Mouse (Mus musculus) liver, embryonic 13.5 days (tissue): ENCODE measurements around the gene Tns4. TPM values are rescaled to one million over a fixed set of nuclear protein-coding genes. Genes with fewer than 3 reads are reported as not detected.

Experiments used
- ATAC-seq: fragments of 200-750 bp; cut with Nextera tagmentation; 2 replicates; pipeline ENCODE4 v1.8.0; 2017; ENCODE audit warnings: low read depth, mild to moderate bottlenecking, moderate number of reproducible peaks, moderate library complexity
- DNase-seq: peaks from one replicate; pipeline ENCODE4 v3.0.0; 2022
- H3K27ac ChIP-seq: fragments of 300-500 bp; sonication (generic); 2 replicates; pipeline ENCODE4 v1.5.1; 2015; ENCODE audit warnings: moderate library complexity, mild to moderate bottlenecking, inconsistent platforms
- H3K27me3 ChIP-seq: fragments of 300-500 bp; sonication (generic); 2 replicates; pipeline ENCODE4 v1.6.1; 2015; ENCODE audit warnings: mild to moderate bottlenecking, inconsistent platforms
- H3K36me3 ChIP-seq: fragments of 300-500 bp; sonication (generic); 2 replicates; pipeline ENCODE4 v1.6.1; 2015; ENCODE audit warnings: mild to moderate bottlenecking, inconsistent platforms
- H3K4me1 ChIP-seq: fragments of 300-500 bp; sonication (generic); replicated peaks from 2 replicates; pipeline ENCODE4 v1.6.1; 2015; ENCODE audit warnings: inconsistent platforms
- H3K4me2 ChIP-seq: fragments of 300-500 bp; sonication (generic); 2 replicates; pipeline ENCODE4 v1.6.1; 2015; ENCODE audit warnings: inconsistent platforms, mild to moderate bottlenecking, moderate library complexity
- H3K4me3 ChIP-seq: fragments of 300-500 bp; sonication (generic); replicated peaks from 2 replicates; pipeline ENCODE4 v1.5.1; 2015; ENCODE audit warnings: mild to moderate bottlenecking, inconsistent platforms
- H3K9ac ChIP-seq: fragments of 300-500 bp; sonication (generic); 2 replicates; pipeline ENCODE4 v1.6.1; 2015; ENCODE audit warnings: mild to moderate bottlenecking, inconsistent platforms
- H3K9me3 ChIP-seq: fragments of 300-500 bp; sonication (generic); replicated peaks from 2 replicates; pipeline ENCODE4 v1.6.1; 2016; ENCODE audit warnings: inconsistent platforms
- WGBS: fragments of 180-500 bp; shearing (Covaris S2); methylation state at CpG from one replicate; pipeline ENCODE4 v1.1.7; 2015; ENCODE audit not compliant: insufficient replicate concordance; 5-methylcytosine and 5-hydroxymethylcytosine counted together
- polyA plus RNA-seq: library from polyadenylated mRNA; unstranded; fragments of >200 nt; fragmentation: Nextera tagmentation; extraction: Ambion mirVana; gene quantifications from 2 replicates; pipeline ENCODE4 v1.2.1, GENCODE M21; 2015

The Tns4 gene
- polyA plus RNA-seq, 1 experiment from 2014 or later, result 0.32 TPM

- 3% methylated on average over 12 of the region's 12 CpGs for WGBS
- Histone ChIP-seq H3K4me2 (peak overlapping the region; percentile 63), H3K27me3 (peaks cover 60% of the 10 kb centered on the region), H3K9me3 (no peaks in the 10 kb centered on the region), H3K36me3 (peaks cover 13% of the 10 kb centered on the region; the same call in 1 of the 2 replicates), H3K4me3 (peak overlapping the region; percentile 65), H3K4me1 (peaks cover 62% of the 10 kb centered on the region), H3K27ac (peak overlapping the region; percentile 78), H3K9ac (peak overlapping the region; percentile 73)
- DNase-seq (no peak), ATAC-seq (no peak)
Measured at GRCm38 (mm10) chr11:99042834-99043431, 46.2 kb downstream of the Tns4 start.

GRCm38 (mm10) chr11:99041841-99042780 lies 47.0 kb downstream of the Tns4 start:
- ATAC-seq, result no peak
- no peak for DNase-seq
- 7% methylated on average over 16 of the region's 16 CpGs for WGBS
- H3K4me1 ChIP-seq, result peaks cover 60% of the 10 kb centered on the region
- peaks cover 60% of the 10 kb centered on the region for H3K27me3 ChIP-seq
- peaks cover 4% of the 10 kb centered on the region; the same call in 1 of the 2 replicates for H3K36me3 ChIP-seq
- peak overlapping the region; percentile 63 for H3K4me2 ChIP-seq
- no peaks in the 10 kb centered on the region for H3K9me3 ChIP-seq
- H3K9ac ChIP-seq, result peak overlapping the region; percentile 73
- H3K27ac ChIP-seq, result peak overlapping the region; percentile 78
- H3K4me3 ChIP-seq, result peak overlapping the region; percentile 65

- DNase-seq (no peak), ATAC-seq (peak; percentile 24; the same call in 1 of the 2 replicates)
- peaks cover 59% of the 10 kb centered on the region for H3K4me1 ChIP-seq
- under 1% methylated on average over 61 of the region's 63 CpGs for WGBS
- H3K4me2 ChIP-seq, result peak within 1 kb of the TSS; percentile 63
- no peaks in the 10 kb centered on the region for H3K9me3 ChIP-seq
- H3K4me3 ChIP-seq, result peak within 1 kb of the TSS; percentile 65
- H3K36me3 ChIP-seq, result no peaks in the 10 kb centered on the region; the same call in 1 of the 2 replicates
- H3K9ac ChIP-seq, result peak within 1 kb of the TSS; percentile 73
- peak within 1 kb of the TSS; percentile 78 for H3K27ac ChIP-seq
- H3K27me3 ChIP-seq, result peaks cover 60% of the 10 kb centered on the region
Measured at GRCm38 (mm10) chr11:99041051-99041729, 47.9 kb downstream of the Tns4 start, which contains the start of gene Igfbp4. Gene Igfbp4, plus strand, starts transcription at chr11:99041244.

- no peaks in the 10 kb centered on the region for H3K9me3 ChIP-seq
- H3K9ac ChIP-seq, result peak overlapping the region; percentile 73
- H3K4me3 ChIP-seq, result peak overlapping the region; percentile 65
- H3K4me2 ChIP-seq, result peak overlapping the region; percentile 63
- 1% methylated on average over 17 of the region's 17 CpGs for WGBS
- peak overlapping the region; percentile 78 for H3K27ac ChIP-seq
- H3K27me3 ChIP-seq, result peaks cover 60% of the 10 kb centered on the region
- DNase-seq (no peak), ATAC-seq (no peak)
- peaks cover 57% of the 10 kb centered on the region for H3K4me1 ChIP-seq
- H3K36me3 ChIP-seq, result no peaks in the 10 kb centered on the region; the same call in 1 of the 2 replicates
Measured at GRCm38 (mm10) chr11:99040346-99040974, 48.6 kb downstream of the Tns4 start.

DNA sequence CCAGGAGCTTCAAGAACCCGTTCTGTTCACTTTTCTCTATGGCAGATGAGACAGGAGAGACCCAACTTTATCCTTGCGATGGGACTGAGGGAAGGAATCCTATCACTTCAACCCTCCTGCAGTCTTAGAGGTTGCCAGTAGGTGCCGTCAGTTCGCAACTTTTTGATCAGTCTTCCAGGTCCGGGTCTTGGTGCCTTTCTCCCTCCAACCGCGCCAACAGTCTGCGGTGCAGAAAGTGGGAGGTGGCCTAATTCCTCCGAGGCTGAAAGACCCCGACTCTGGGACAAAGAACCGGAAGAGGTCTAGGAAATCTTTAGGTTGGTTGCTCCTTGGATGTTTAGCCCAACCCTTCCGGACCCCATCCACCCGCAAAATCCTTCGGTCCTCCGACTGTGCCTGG lies 49.3 kb downstream of the Tns4 start:
- H3K4me1 ChIP-seq, result peaks cover 52% of the 10 kb centered on the region
- DNase-seq, result peak; percentile 45
- H3K36me3 ChIP-seq, result no peaks in the 10 kb centered on the region; the same call in 1 of the 2 replicates
- peak; percentile 37 for ATAC-seq
- H3K27ac ChIP-seq, result no peak overlapping the region
- H3K9ac ChIP-seq, result no peak overlapping the region
- H3K27me3 ChIP-seq, result peaks cover 60% of the 10 kb centered on the region
- H3K4me2 ChIP-seq, result peak overlapping the region; percentile 63
- H3K9me3 ChIP-seq, result no peaks in the 10 kb centered on the region
- H3K4me3 ChIP-seq, result peak overlapping the region; percentile 65
- under 1% methylated on average over 15 of the region's 15 CpGs for WGBS

DNA sequence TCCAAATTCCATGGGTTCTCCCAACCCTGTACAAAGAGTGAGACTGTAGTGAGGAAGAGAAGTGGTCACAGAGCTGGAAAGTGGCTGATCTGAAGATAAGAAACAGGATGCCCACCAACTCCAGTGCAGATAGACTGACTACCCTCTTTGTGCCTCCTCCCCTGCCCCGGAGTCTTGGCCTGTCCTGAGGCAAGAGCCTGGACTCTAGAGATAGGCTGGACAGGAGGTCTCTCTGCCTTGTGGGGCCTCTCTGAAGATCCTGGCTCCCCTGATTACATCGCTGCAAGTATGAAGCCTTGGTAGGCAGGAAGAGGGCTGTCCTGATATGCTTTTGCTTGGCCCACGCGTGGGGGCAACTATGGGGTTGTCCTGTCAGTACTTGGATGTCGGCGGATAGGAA lies 52.9 kb downstream of the Tns4 start:
- ATAC-seq (no peak), DNase-seq (no peak)
- no peak overlapping the region for H3K9ac ChIP-seq
- H3K4me3 ChIP-seq, result no peak overlapping the region
- H3K27ac ChIP-seq, result no peak overlapping the region
- no peaks in the 10 kb centered on the region for H3K36me3 ChIP-seq
- H3K4me1 ChIP-seq, result peaks cover 25% of the 10 kb centered on the region
- H3K27me3 ChIP-seq, result peaks cover 31% of the 10 kb centered on the region
- no peaks in the 10 kb centered on the region for H3K9me3 ChIP-seq
- WGBS, result 8% methylated on average over 6 of the region's 6 CpGs
- no peak overlapping the region for H3K4me2 ChIP-seq

- Histone ChIP-seq H3K36me3 (no peaks in the 10 kb centered on the region), H3K4me2 (no peak overlapping the region), H3K27me3 (peaks cover 22% of the 10 kb centered on the region), H3K27ac (no peak overlapping the region), H3K9me3 (no peaks in the 10 kb centered on the region), H3K4me3 (no peak overlapping the region), H3K4me1 (peaks cover 16% of the 10 kb centered on the region), H3K9ac (no peak overlapping the region)
- 51% methylated on average over 4 of the region's 4 CpGs for WGBS
- DNase-seq (no peak), ATAC-seq (no peak)
Measured at GRCm38 (mm10) chr11:99035350-99035749, 53.8 kb downstream of the Tns4 start.

DNA sequence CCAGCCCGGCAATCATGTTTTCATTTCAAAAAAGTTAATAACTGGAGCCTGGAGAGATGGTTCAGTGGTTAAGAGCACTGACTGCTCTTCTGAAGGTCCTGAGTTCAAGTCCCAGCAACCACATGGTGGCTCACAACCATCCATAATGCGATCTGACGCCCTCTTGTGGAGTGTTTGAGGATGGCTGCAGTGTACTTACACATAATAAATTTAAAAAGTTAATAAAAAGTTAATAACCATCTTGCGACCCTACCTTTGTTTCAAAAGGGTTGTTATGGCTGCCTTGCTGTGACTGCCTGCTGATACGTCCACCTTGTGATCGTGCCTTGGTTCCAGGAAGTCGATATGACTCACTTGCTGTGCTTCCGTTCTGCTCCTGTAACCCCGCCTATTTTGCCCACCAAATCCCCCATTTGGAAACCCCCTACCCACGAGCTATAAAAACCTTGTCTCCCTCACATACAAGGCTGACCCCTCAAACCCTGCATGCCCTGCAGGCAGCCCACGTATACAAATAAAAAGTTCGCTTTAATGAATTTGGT lies 62.1 kb downstream of the Tns4 start:
- H3K9ac ChIP-seq, result no peak overlapping the region
- H3K4me1 ChIP-seq, result peaks cover 22% of the 10 kb centered on the region
- no peaks in the 10 kb centered on the region for H3K9me3 ChIP-seq
- peaks cover 11% of the 10 kb centered on the region for H3K36me3 ChIP-seq
- H3K4me3 ChIP-seq, result no peak overlapping the region
- 61% methylated on average over 12 of the region's 12 CpGs for WGBS
- H3K4me2 ChIP-seq, result no peak overlapping the region
- no peak overlapping the region for H3K27ac ChIP-seq
- DNase-seq (no peak), ATAC-seq (no peak)
- H3K27me3 ChIP-seq, result no peaks in the 10 kb centered on the region

GRCm38 (mm10) chr11:99025878-99026277 lies 63.2 kb downstream of the Tns4 start:
- DNase-seq (no peak), ATAC-seq (no peak)
- peaks cover 33% of the 10 kb centered on the region for H3K4me1 ChIP-seq
- no peak overlapping the region for H3K27ac ChIP-seq
- H3K4me3 ChIP-seq, result no peak overlapping the region
- 85% methylated on average over 6 of the region's 6 CpGs for WGBS
- H3K9me3 ChIP-seq, result no peaks in the 10 kb centered on the region
- H3K9ac ChIP-seq, result no peak overlapping the region; the same call in 1 of the 2 replicates
- peaks cover 22% of the 10 kb centered on the region for H3K36me3 ChIP-seq
- H3K27me3 ChIP-seq, result no peaks in the 10 kb centered on the region
- no peak overlapping the region for H3K4me2 ChIP-seq

- Histone ChIP-seq H3K27ac (peak overlapping the region; percentile 22; the same call in 1 of the 2 replicates), H3K4me2 (peak overlapping the region; percentile 61), H3K4me1 (peaks cover 44% of the 10 kb centered on the region), H3K9ac (peak overlapping the region; percentile 46), H3K9me3 (no peaks in the 10 kb centered on the region), H3K36me3 (peaks cover 35% of the 10 kb centered on the region), H3K27me3 (no peaks in the 10 kb centered on the region), H3K4me3 (peak overlapping the region; percentile 48)
- ATAC-seq (peak; percentile 1; the same call in 1 of the 2 replicates), DNase-seq (no peak)
- 40% methylated on average over 18 of the region's 18 CpGs for WGBS
Measured at GRCm38 (mm10) chr11:99024468-99025134, 64.5 kb downstream of the Tns4 start.
